Mouse (Mus musculus): ENCODE results near the gene Serf2. TPM values are rescaled to one million over a fixed set of nuclear protein-coding genes. Genes with fewer than 3 reads are reported as not detected.
A peak's percentile ranks its signal among the peaks of the same experiment; 100 is the strongest.
"Not testable (repeated sequence)": the region's sequence is repeated elsewhere in the genome, so short reads cannot be mapped to it uniquely, and the experiment has no call there.

Serf2 gene
- polyA plus RNA-seq, 1 experiment from 2014 or later, result 538 TPM

GRCm38 (mm10) chr2:121472783-121473182 is 23.8 kb downstream of the Serf2 start:
- not testable (repeated sequence) for H3K36me3 ChIP-seq (ENCODE audit: control insufficient read depth, insufficient read depth, low read length); H3K9me3 ChIP-seq (ENCODE audit: control insufficient read depth, low read length); H3K4me2 ChIP-seq (ENCODE audit: low read depth, severe bottlenecking); DNase-seq (ENCODE audit: low spot score); H3K27ac ChIP-seq (replicated peaks; ENCODE audit: low read depth, low read length); H3K4me3 ChIP-seq (ENCODE audit: low read depth, low read length); H3K4me1 ChIP-seq (ENCODE audit: control insufficient read depth, insufficient read depth, low read length); ATAC-seq (ENCODE audit: insufficient number of reproducible peaks, low FRiP score, low TSS enrichment, low read depth); H3K27me3 ChIP-seq (ENCODE audit: control insufficient read depth, insufficient read depth, low read length); H3K9ac ChIP-seq (ENCODE audit: low read length)
- 92% methylated on average over 3 of the region's 3 CpGs for WGBS

- Histone ChIP-seq H3K4me2 (ENCODE audit: low read depth, severe bottlenecking) (peak within 1 kb of the TSS; percentile 54), H3K9ac (ENCODE audit: low read length) (peak within 1 kb of the TSS; percentile 64), H3K4me3 (ENCODE audit: low read depth, low read length) (peak within 1 kb of the TSS; percentile 58)
- not testable (repeated sequence) for H3K27me3 ChIP-seq (ENCODE audit: control insufficient read depth, insufficient read depth, low read length); H3K9me3 ChIP-seq (ENCODE audit: control insufficient read depth, low read length); H3K36me3 ChIP-seq (ENCODE audit: control insufficient read depth, insufficient read depth, low read length); H3K4me1 ChIP-seq (ENCODE audit: control insufficient read depth, insufficient read depth, low read length); H3K27ac ChIP-seq (replicated peaks; ENCODE audit: low read depth, low read length)
- WGBS, result 7% methylated on average over 38 of the region's 41 CpGs
- DNase-seq (ENCODE audit: low spot score) (peak; percentile 84), ATAC-seq (ENCODE audit: insufficient number of reproducible peaks, low FRiP score, low TSS enrichment, low read depth) (peak; percentile 72)
These were observed 24.5 kb downstream of the Serf2 start, which contains the start of gene Mfap1b for GRCm38 (mm10) chr2:121473301-121474179. TSS of gene Mfap1b (minus strand) at chr2:121474067.

GRCm38 (mm10) chr2:121474180-121474535 is 25.2 kb downstream of the Serf2 start:
- no peak overlapping the region for H3K27ac ChIP-seq (replicated peaks; ENCODE audit: low read depth, low read length)

GRCm38 (mm10) chr2:121475306-121475705 is 26.3 kb downstream of the Serf2 start:
- H3K27ac ChIP-seq (replicated peaks; ENCODE audit: low read depth, low read length); H3K4me3 ChIP-seq (ENCODE audit: low read depth, low read length); H3K27me3 ChIP-seq (ENCODE audit: control insufficient read depth, insufficient read depth, low read length); H3K9ac ChIP-seq (ENCODE audit: low read length); ATAC-seq (ENCODE audit: insufficient number of reproducible peaks, low FRiP score, low TSS enrichment, low read depth); DNase-seq (ENCODE audit: low spot score); H3K36me3 ChIP-seq (ENCODE audit: control insufficient read depth, insufficient read depth, low read length); H3K4me1 ChIP-seq (ENCODE audit: control insufficient read depth, insufficient read depth, low read length); H3K4me2 ChIP-seq (ENCODE audit: low read depth, severe bottlenecking); H3K9me3 ChIP-seq (ENCODE audit: control insufficient read depth, low read length): not testable (repeated sequence)
- 93% methylated on average over 2 of the region's 2 CpGs for WGBS

More at GRCm38 (mm10) chr2:121474180-121474535, 25.2 kb downstream of the Serf2 start:
- H3K9me3 ChIP-seq (ENCODE audit: control insufficient read depth, low read length), result no peaks in the 10 kb centered on the region
- H3K4me3 ChIP-seq (ENCODE audit: low read depth, low read length), result peak overlapping the region; percentile 58
- 35% methylated on average over 8 of the region's 8 CpGs for WGBS
- ATAC-seq (ENCODE audit: insufficient number of reproducible peaks, low FRiP score, low TSS enrichment, low read depth), result no peak; the same call in 1 of the 2 replicates
- no peaks in the 10 kb centered on the region for H3K4me1 ChIP-seq (ENCODE audit: control insufficient read depth, insufficient read depth, low read length)
- H3K4me2 ChIP-seq (ENCODE audit: low read depth, severe bottlenecking), result peak overlapping the region; percentile 54
- no peak for DNase-seq (ENCODE audit: low spot score)
- no peaks in the 10 kb centered on the region for H3K27me3 ChIP-seq (ENCODE audit: control insufficient read depth, insufficient read depth, low read length)
- H3K36me3 ChIP-seq (ENCODE audit: control insufficient read depth, insufficient read depth, low read length), result no peaks in the 10 kb centered on the region
- peak overlapping the region; percentile 64; the same call in 1 of the 2 replicates for H3K9ac ChIP-seq (ENCODE audit: low read length)

GRCm38 (mm10) chr2:121477491-121478266 is 28.7 kb downstream of the Serf2 start:
- no peaks in the 10 kb centered on the region for H3K27me3 ChIP-seq (ENCODE audit: control insufficient read depth, insufficient read depth, low read length)
- no peaks in the 10 kb centered on the region for H3K9me3 ChIP-seq (ENCODE audit: control insufficient read depth, low read length)
- no peak overlapping the region for H3K4me2 ChIP-seq (ENCODE audit: low read depth, severe bottlenecking)
- 89% methylated on average over 3 of the region's 3 CpGs for WGBS
- no peaks in the 10 kb centered on the region for H3K4me1 ChIP-seq (ENCODE audit: control insufficient read depth, insufficient read depth, low read length)
- DNase-seq (ENCODE audit: low spot score) (no peak), ATAC-seq (ENCODE audit: insufficient number of reproducible peaks, low FRiP score, low TSS enrichment, low read depth) (no peak)
- H3K27ac ChIP-seq (replicated peaks; ENCODE audit: low read depth, low read length), result no peak overlapping the region
- H3K36me3 ChIP-seq (ENCODE audit: control insufficient read depth, insufficient read depth, low read length), result no peaks in the 10 kb centered on the region
- H3K9ac ChIP-seq (ENCODE audit: low read length), result no peak overlapping the region
- no peak overlapping the region for H3K4me3 ChIP-seq (ENCODE audit: low read depth, low read length)

GRCm38 (mm10) chr2:121480498-121480897 is 31.5 kb downstream of the Serf2 start:
- H3K36me3 ChIP-seq (ENCODE audit: control insufficient read depth, insufficient read depth, low read length), result no peaks in the 10 kb centered on the region
- H3K9me3 ChIP-seq (ENCODE audit: control insufficient read depth, low read length), result no peaks in the 10 kb centered on the region
- H3K9ac ChIP-seq (ENCODE audit: low read length), result no peak overlapping the region
- H3K4me1 ChIP-seq (ENCODE audit: control insufficient read depth, insufficient read depth, low read length), result no peaks in the 10 kb centered on the region
- ATAC-seq (ENCODE audit: insufficient number of reproducible peaks, low FRiP score, low TSS enrichment, low read depth), result no peak
- no peak overlapping the region for H3K4me2 ChIP-seq (ENCODE audit: low read depth, severe bottlenecking)
- peak; percentile 30 for DNase-seq (ENCODE audit: low spot score)
- no peak overlapping the region for H3K27ac ChIP-seq (replicated peaks; ENCODE audit: low read depth, low read length)
- no peaks in the 10 kb centered on the region for H3K27me3 ChIP-seq (ENCODE audit: control insufficient read depth, insufficient read depth, low read length)
- no peak overlapping the region for H3K4me3 ChIP-seq (ENCODE audit: low read depth, low read length)
- whole genome bisulfite sequencing, result 63% methylated on average over 3 of the region's 3 CpGs

- not testable (repeated sequence) for H3K27ac ChIP-seq (replicated peaks; ENCODE audit: low read depth, low read length); H3K36me3 ChIP-seq (ENCODE audit: control insufficient read depth, insufficient read depth, low read length); H3K4me1 ChIP-seq (ENCODE audit: control insufficient read depth, insufficient read depth, low read length); H3K9ac ChIP-seq (ENCODE audit: low read length); H3K27me3 ChIP-seq (ENCODE audit: control insufficient read depth, insufficient read depth, low read length); H3K4me3 ChIP-seq (ENCODE audit: low read depth, low read length); ATAC-seq (ENCODE audit: insufficient number of reproducible peaks, low FRiP score, low TSS enrichment, low read depth); H3K4me2 ChIP-seq (ENCODE audit: low read depth, severe bottlenecking); H3K9me3 ChIP-seq (ENCODE audit: control insufficient read depth, low read length); DNase-seq (ENCODE audit: low spot score)
- 83% methylated on average over 13 of the region's 13 CpGs for WGBS
These were observed 31.9 kb downstream of the Serf2 start for GRCm38 (mm10) chr2:121480916-121481315.

- Histone ChIP-seq H3K9ac (ENCODE audit: low read length) (no peak overlapping the region), H3K27me3 (ENCODE audit: control insufficient read depth, insufficient read depth, low read length) (no peaks in the 10 kb centered on the region), H3K9me3 (ENCODE audit: control insufficient read depth, low read length) (no peaks in the 10 kb centered on the region), H3K4me3 (ENCODE audit: low read depth, low read length) (no peak overlapping the region), H3K27ac (replicated peaks; ENCODE audit: low read depth, low read length) (no peak overlapping the region), H3K36me3 (ENCODE audit: control insufficient read depth, insufficient read depth, low read length) (no peaks in the 10 kb centered on the region), H3K4me1 (ENCODE audit: control insufficient read depth, insufficient read depth, low read length) (no peaks in the 10 kb centered on the region), H3K4me2 (ENCODE audit: low read depth, severe bottlenecking) (no peak overlapping the region)
- no peak for ATAC-seq (ENCODE audit: insufficient number of reproducible peaks, low FRiP score, low TSS enrichment, low read depth)
- 48% methylated on average over 8 of the region's 8 CpGs for WGBS
- DNase-seq (ENCODE audit: low spot score), result no peak
These were observed 34.6 kb downstream of the Serf2 start for GRCm38 (mm10) chr2:121483576-121483975.
